Mouse (Mus musculus): ENCODE measurements around the gene 2010111I01Rik. TPM values are rescaled to one million over a fixed set of nuclear protein-coding genes. Genes with fewer than 3 reads are reported as not detected.

2010111I01Rik gene
- polyA plus RNA-seq, 1 experiment, result 63.6 TPM

DNA sequence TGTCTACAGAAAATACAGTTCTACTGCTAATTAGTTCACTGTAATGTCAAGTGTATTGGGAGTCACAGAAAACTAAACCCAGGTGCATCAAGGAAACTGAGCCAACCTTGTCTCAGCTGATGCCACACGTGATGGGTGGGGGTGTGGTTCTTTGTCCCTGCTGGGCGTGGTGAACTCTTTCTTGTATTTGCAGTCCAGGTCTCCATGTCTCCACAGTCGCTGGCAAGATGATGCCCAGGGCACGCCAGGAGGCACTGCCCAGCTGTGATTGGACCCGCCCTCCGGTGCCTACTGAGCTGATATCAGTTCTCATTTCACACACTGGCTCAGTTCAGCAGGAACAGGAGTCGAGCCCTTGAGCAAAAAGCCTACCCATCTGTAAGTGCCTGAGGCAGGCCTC is 336.2 kb downstream of the 2010111I01Rik start:
- Histone ChIP-seq H3K27ac (ENCODE audit: insufficient read depth, low read length) (no peak overlapping the region), H3K4me1 (ENCODE audit: control insufficient read depth, insufficient read depth, low read length) (peaks cover 7% of the 10 kb centered on the region)

DNA sequence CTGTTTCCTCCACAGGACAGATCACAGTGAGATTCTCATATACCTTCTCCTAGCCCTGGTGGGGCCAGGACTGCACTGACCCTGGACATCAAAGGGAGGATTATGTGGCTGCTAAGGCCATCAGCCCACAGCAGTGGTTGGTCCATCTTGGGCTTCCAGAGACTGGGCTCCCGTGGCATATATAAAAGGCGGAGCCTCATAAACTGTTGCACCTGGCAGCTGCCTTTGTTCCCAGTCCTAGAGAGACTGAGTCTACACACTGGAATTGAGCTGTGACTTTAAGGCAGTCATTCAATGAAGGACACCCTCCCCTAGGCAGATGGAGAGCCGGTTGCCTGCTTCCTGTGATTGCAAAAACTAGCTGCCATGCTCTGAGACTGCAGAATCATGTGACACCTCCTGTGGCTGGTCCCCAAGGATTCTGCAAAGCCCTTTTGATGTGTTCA is 337.1 kb downstream of the 2010111I01Rik start:
- H3K36me3 ChIP-seq (ENCODE audit: control insufficient read depth, insufficient read depth, low read length, poor library complexity, severe bottlenecking), result peaks cover 9% of the 10 kb centered on the region; the same call in 1 of the 2 replicates
- H3K9ac ChIP-seq (ENCODE audit: low read depth, poor library complexity, severe bottlenecking), result no peak overlapping the region
- H3K9me3 ChIP-seq (replicated peaks; ENCODE audit: control insufficient read depth, insufficient read depth, low read length, poor library complexity, severe bottlenecking), result no peaks in the 10 kb centered on the region
- H3K27ac ChIP-seq (ENCODE audit: insufficient read depth, low read length), result no peak overlapping the region
- H3K4me3 ChIP-seq (ENCODE audit: low read depth, low read length), result no peak overlapping the region
- H3K4me1 ChIP-seq (ENCODE audit: control insufficient read depth, insufficient read depth, low read length), result peaks cover 9% of the 10 kb centered on the region
- H3K27me3 ChIP-seq (ENCODE audit: control insufficient read depth, insufficient read depth, low read length, poor library complexity, severe bottlenecking), result no peaks in the 10 kb centered on the region
- TF ChIP-seq CTCF (IDR thresholded peaks at IDR 0.05; ENCODE audit: low read depth, low read length) (no peak), POLR2A (IDR thresholded peaks at IDR 0.05; ENCODE audit: insufficient read depth, low read length) (no peak), EP300 (IDR thresholded peaks at IDR 0.05; ENCODE audit: insufficient read depth, low read depth, low read length) (no peak)

More for the DNA sequence above, 336.2 kb downstream of the 2010111I01Rik start:
- Histone ChIP-seq H3K36me3 (ENCODE audit: control insufficient read depth, insufficient read depth, low read length, poor library complexity, severe bottlenecking) (peaks cover 12% of the 10 kb centered on the region; the same call in 1 of the 2 replicates), H3K27me3 (ENCODE audit: control insufficient read depth, insufficient read depth, low read length, poor library complexity, severe bottlenecking) (no peaks in the 10 kb centered on the region), H3K9me3 (replicated peaks; ENCODE audit: control insufficient read depth, insufficient read depth, low read length, poor library complexity, severe bottlenecking) (no peaks in the 10 kb centered on the region), H3K4me3 (ENCODE audit: low read depth, low read length) (no peak overlapping the region), H3K9ac (ENCODE audit: low read depth, poor library complexity, severe bottlenecking) (no peak overlapping the region)
- TF ChIP-seq POLR2A (IDR thresholded peaks at IDR 0.05; ENCODE audit: insufficient read depth, low read length) (no peak), EP300 (IDR thresholded peaks at IDR 0.05; ENCODE audit: insufficient read depth, low read depth, low read length) (no peak), CTCF (IDR thresholded peaks at IDR 0.05; ENCODE audit: low read depth, low read length) (no peak)

DNA sequence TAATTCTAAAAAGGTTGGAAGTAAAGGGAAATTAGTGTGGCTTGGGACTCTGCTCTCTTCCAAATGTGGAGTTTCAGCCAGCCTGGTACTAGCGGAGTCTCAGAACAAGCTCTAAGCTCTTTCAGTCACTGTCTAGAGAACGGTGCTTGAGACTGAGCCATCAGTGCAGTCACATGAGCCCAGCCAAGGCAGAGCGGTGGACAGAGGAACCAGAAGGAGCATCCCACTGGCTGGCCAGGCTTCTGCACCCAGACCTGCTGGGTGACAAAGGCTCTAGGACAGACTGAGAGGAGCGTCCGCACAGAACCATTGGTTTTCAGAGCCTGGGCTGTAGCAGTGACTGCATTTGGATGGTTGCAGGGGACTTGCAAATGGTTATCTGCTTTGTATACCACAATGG is 337.7 kb downstream of the 2010111I01Rik start:
- TF ChIP-seq CTCF (IDR thresholded peaks at IDR 0.05; ENCODE audit: low read depth, low read length), result no peak
- TF ChIP-seq POLR2A (IDR thresholded peaks at IDR 0.05; ENCODE audit: insufficient read depth, low read length), result no peak
- no peak for TF ChIP-seq EP300 (IDR thresholded peaks at IDR 0.05; ENCODE audit: insufficient read depth, low read depth, low read length)
- H3K4me1 ChIP-seq (ENCODE audit: control insufficient read depth, insufficient read depth, low read length), result peaks cover 10% of the 10 kb centered on the region
- H3K9ac ChIP-seq (ENCODE audit: low read depth, poor library complexity, severe bottlenecking), result no peak overlapping the region
- H3K36me3 ChIP-seq (ENCODE audit: control insufficient read depth, insufficient read depth, low read length, poor library complexity, severe bottlenecking), result peaks cover 7% of the 10 kb centered on the region; the same call in 1 of the 2 replicates
- no peaks in the 10 kb centered on the region for H3K9me3 ChIP-seq (replicated peaks; ENCODE audit: control insufficient read depth, insufficient read depth, low read length, poor library complexity, severe bottlenecking)
- no peak overlapping the region for H3K4me3 ChIP-seq (ENCODE audit: low read depth, low read length)
- H3K27me3 ChIP-seq (ENCODE audit: control insufficient read depth, insufficient read depth, low read length, poor library complexity, severe bottlenecking), result no peaks in the 10 kb centered on the region
- H3K27ac ChIP-seq (ENCODE audit: insufficient read depth, low read length), result no peak overlapping the region

DNA sequence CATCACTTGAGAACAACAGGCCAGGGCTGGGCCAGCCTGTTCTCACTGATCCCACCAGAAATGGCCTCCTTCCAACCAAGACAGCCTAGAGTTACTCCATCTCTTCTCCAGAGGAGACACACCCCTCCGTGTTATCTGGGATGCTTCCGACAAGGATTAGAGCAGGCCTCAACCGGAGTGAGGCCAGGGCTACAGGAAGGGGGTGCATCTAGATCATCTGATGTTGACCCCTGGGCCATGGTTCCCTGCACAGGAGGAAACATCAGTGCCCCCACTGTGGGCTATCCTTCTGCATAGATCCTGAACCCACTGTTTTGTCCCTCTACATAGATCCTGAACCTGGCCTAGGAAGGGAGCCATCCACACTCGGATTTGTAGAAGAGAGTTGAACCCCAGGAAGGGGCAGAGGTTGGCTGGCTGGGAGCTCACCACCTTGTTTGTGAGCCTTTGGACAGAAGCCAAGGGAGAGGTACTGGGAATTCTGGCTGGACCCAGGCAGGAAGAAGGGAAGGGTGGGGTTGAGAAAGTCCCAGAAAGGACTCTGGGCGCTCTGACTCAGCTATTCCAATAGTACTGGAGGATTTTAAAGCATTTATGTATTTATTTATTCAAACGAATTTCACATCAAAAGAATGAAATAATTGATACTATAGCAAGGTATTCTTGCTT is 339.6 kb downstream of the 2010111I01Rik start:
- Histone ChIP-seq H3K9me3 (replicated peaks; ENCODE audit: control insufficient read depth, insufficient read depth, low read length, poor library complexity, severe bottlenecking) (no peaks in the 10 kb centered on the region), H3K36me3 (ENCODE audit: control insufficient read depth, insufficient read depth, low read length, poor library complexity, severe bottlenecking) (peaks cover 3% of the 10 kb centered on the region; the same call in 1 of the 2 replicates), H3K27me3 (ENCODE audit: control insufficient read depth, insufficient read depth, low read length, poor library complexity, severe bottlenecking) (no peaks in the 10 kb centered on the region), H3K27ac (ENCODE audit: insufficient read depth, low read length) (no peak overlapping the region), H3K4me1 (ENCODE audit: control insufficient read depth, insufficient read depth, low read length) (peaks cover 10% of the 10 kb centered on the region), H3K4me3 (ENCODE audit: low read depth, low read length) (no peak overlapping the region), H3K9ac (ENCODE audit: low read depth, poor library complexity, severe bottlenecking) (no peak overlapping the region)
- TF ChIP-seq POLR2A (IDR thresholded peaks at IDR 0.05; ENCODE audit: insufficient read depth, low read length) (no peak), EP300 (IDR thresholded peaks at IDR 0.05; ENCODE audit: insufficient read depth, low read depth, low read length) (no peak), CTCF (IDR thresholded peaks at IDR 0.05; ENCODE audit: low read depth, low read length) (no peak)

DNA sequence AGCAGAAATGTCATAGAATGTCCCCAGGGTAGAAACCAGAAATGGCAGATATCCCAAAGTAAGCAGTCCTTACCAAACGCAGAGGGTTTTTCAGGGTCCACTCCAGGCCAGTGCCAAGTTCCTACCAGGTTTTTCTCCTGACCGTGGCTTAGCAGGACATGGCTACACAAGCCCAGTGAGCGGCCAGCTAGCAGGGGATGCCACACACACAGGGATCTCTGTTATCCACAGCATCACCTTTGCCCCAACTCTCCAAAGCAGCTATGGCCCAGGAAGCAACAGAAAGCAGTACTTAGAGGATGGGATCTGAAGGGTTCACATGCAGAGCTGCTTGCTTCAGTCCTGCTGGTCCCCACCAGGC is 340.1 kb downstream of the 2010111I01Rik start:
- Histone ChIP-seq H3K4me1 (ENCODE audit: control insufficient read depth, insufficient read depth, low read length) (peaks cover 10% of the 10 kb centered on the region), H3K27me3 (ENCODE audit: control insufficient read depth, insufficient read depth, low read length, poor library complexity, severe bottlenecking) (no peaks in the 10 kb centered on the region), H3K36me3 (ENCODE audit: control insufficient read depth, insufficient read depth, low read length, poor library complexity, severe bottlenecking) (peaks cover 3% of the 10 kb centered on the region; the same call in 1 of the 2 replicates), H3K9me3 (replicated peaks; ENCODE audit: control insufficient read depth, insufficient read depth, low read length, poor library complexity, severe bottlenecking) (no peaks in the 10 kb centered on the region), H3K4me3 (ENCODE audit: low read depth, low read length) (no peak overlapping the region), H3K27ac (ENCODE audit: insufficient read depth, low read length) (no peak overlapping the region), H3K9ac (ENCODE audit: low read depth, poor library complexity, severe bottlenecking) (no peak overlapping the region)
- TF ChIP-seq CTCF (IDR thresholded peaks at IDR 0.05; ENCODE audit: low read depth, low read length), result no peak
- TF ChIP-seq POLR2A (IDR thresholded peaks at IDR 0.05; ENCODE audit: insufficient read depth, low read length), result no peak
- no peak for TF ChIP-seq EP300 (IDR thresholded peaks at IDR 0.05; ENCODE audit: insufficient read depth, low read depth, low read length)
